Mouse (Mus musculus) stomach, embryonic 16.5 days (tissue): ENCODE results near the gene Snapc4. TPM values are rescaled to one million over a fixed set of nuclear protein-coding genes. Genes with fewer than 3 reads are reported as not detected.

Source experiments
- ATAC-seq: fragments of 200-750 bp; cut with Nextera tagmentation; 2 replicates; pipeline ENCODE4 v1.8.0; 2017; ENCODE audit warnings: moderate number of reproducible peaks, moderate TSS enrichment; ENCODE audit not compliant: insufficient read depth, low FRiP score
- H3K27ac ChIP-seq: fragments of 300-500 bp; sonication (generic); 2 replicates; pipeline ENCODE4 v1.5.1; 2014; ENCODE audit warnings: low read length
- H3K27me3 ChIP-seq: fragments of 300-500 bp; sonication (generic); 2 replicates; pipeline ENCODE4 v1.6.1; 2014; ENCODE audit warnings: low read length, control low read depth, mixed read lengths; ENCODE audit not compliant: control insufficient read depth, insufficient read depth
- H3K36me3 ChIP-seq: fragments of 300-500 bp; sonication (generic); 2 replicates; pipeline ENCODE4 v1.6.1; 2014; ENCODE audit warnings: low read length; ENCODE audit not compliant: control insufficient read depth, insufficient read depth
- H3K4me1 ChIP-seq: fragments of 300-500 bp; sonication (generic); 2 replicates; pipeline ENCODE4 v1.6.1; 2014; ENCODE audit warnings: low read length, control low read depth, mixed read lengths; ENCODE audit not compliant: control insufficient read depth, insufficient read depth
- H3K4me2 ChIP-seq: fragments of 300-500 bp; sonication (generic); 2 replicates; pipeline ENCODE4 v1.6.1; 2014; ENCODE audit warnings: low read depth, low read length, mixed read lengths
- H3K4me3 ChIP-seq: fragments of 300-500 bp; sonication (generic); replicated peaks from 2 replicates; pipeline ENCODE4 v1.5.1; 2014; ENCODE audit warnings: mild to moderate bottlenecking, low read length
- H3K9ac ChIP-seq: fragments of 300-500 bp; sonication (generic); 2 replicates; pipeline ENCODE4 v1.6.1; 2014; ENCODE audit warnings: low read length
- H3K9me3 ChIP-seq: fragments of 300-500 bp; sonication (generic); replicated peaks from 2 replicates; pipeline ENCODE4 v1.6.1; 2016; ENCODE audit warnings: low read length, control low read depth; ENCODE audit not compliant: control insufficient read depth
- WGBS: fragments of 180-500 bp; shearing (Covaris S2); extraction: QIAGEN DNeasy Blood & Tissue Kit; methylation state at CpG from one replicate; pipeline ENCODE4 v1.1.7; 2014; 5-methylcytosine and 5-hydroxymethylcytosine counted together
- polyA plus RNA-seq: library from polyadenylated mRNA; unstranded; fragments of >200 nt; fragmentation: Nextera tagmentation; extraction: Ambion mirVana; gene quantifications from 2 replicates; pipeline ENCODE4 v1.2.1, GENCODE M21; 2015

Gene Snapc4
- 25.8 and 26.1 TPM in 2 replicates for polyA plus RNA-seq

DNA sequence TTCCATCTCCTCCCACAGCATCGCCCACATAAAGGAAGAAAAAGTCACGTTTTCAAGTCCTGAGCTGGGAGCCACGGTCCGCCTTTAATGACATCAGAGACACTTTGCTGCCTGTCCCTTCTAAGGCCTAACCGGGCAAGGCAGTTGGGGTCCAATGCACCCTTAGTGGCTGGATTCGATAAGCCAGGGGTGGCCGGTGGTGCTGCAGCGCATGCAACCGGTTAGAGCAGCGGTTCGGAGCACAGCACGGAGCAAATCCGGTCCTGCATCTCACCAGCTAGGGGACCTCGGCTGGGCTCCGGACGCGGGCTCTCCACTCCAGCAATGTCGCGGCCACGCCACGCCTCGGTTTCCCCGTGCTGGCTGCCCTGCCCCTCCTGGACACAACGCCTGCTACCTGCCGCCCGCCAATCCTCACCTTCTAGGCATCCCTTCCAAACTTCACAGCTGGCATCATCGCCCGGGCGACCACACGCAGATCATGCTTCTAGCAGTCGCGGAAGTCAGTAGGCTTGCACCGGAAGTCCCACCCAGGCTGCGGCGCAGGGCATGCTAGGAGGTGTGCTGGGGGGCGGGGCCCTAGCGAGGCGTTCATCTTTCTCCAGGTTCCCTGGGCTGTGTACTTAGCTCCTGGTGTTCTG, at the start of gene Snapc4:
Gene Snapc4 (minus strand): TSS at position 523 of the 641 bp plus-strand sequence.
- H3K9me3 ChIP-seq: no peaks in the 10 kb centered on the region
- no peaks in the 10 kb centered on the region for H3K27me3 ChIP-seq
- H3K27ac ChIP-seq: peak within 1 kb of the TSS; percentile 47; the same call in 1 of the 2 replicates
- under 1% methylated on average over 38 of the region's 38 CpGs for WGBS
- peak within 1 kb of the TSS; percentile 93 for H3K4me2 ChIP-seq
- peak within 1 kb of the TSS; percentile 86 for H3K9ac ChIP-seq
- 0 out of 2 replicates have a peak, but pooled peaks cover 9% of the 10 kb centered on the region for H3K36me3 ChIP-seq
- peak; percentile 95 for ATAC-seq
- H3K4me3 ChIP-seq: peak within 1 kb of the TSS; percentile 87
- no peaks in the 10 kb centered on the region; the same call in 1 of the 2 replicates for H3K4me1 ChIP-seq

DNA sequence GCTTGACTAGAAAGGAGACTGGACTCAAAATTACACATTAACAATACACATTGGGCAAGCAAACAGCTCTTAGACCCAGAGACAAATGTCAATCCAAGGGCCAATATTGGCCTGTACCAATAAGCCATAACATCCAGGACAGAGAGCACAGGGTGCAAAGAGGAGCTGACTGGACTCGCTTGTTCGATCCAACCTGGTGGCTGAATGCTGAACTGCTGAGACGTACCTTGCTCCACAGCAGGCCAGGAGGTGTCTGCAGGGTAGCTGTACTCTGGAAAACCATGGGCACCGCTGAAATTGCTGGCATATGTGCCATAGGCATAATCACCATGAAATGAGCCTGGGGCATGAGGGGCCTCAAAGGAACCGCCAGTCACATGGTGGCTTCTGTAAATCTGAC, 49.4 kb upstream of the Snapc4 start:
- H3K4me2 ChIP-seq: no peak overlapping the region
- no peaks in the 10 kb centered on the region for H3K4me1 ChIP-seq
- H3K4me3 ChIP-seq: no peak overlapping the region
- no peak overlapping the region for H3K9ac ChIP-seq
- no peak overlapping the region for H3K27ac ChIP-seq
- H3K36me3 ChIP-seq: peaks cover 45% of the 10 kb centered on the region
- WGBS: 93% methylated on average over 5 of the region's 5 CpGs
- H3K27me3 ChIP-seq: no peaks in the 10 kb centered on the region
- ATAC-seq: no peak
- no peaks in the 10 kb centered on the region for H3K9me3 ChIP-seq

DNA sequence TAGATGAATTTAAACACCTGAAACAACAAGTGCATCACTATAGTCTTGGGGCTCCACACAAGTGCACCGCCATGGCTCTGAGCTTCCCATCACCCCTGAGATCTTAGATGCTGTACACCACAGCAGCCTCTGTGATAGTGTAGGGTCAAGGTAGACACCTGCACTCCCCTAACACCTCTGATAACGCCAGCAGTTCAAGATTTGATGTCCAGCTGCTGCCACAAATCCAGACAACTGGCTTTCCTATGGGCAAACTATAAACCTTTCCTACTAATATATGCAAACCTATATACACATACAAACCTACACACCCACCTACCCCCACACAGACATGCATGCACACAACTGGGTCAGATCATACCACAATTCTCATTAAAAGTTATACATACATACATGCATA, 44.1 kb upstream of the Snapc4 start:
- Histone ChIP-seq H3K27ac (no peak overlapping the region), H3K9ac (no peak overlapping the region), H3K36me3 (peaks cover 49% of the 10 kb centered on the region), H3K4me1 (no peaks in the 10 kb centered on the region), H3K4me2 (no peak overlapping the region), H3K9me3 (no peaks in the 10 kb centered on the region), H3K27me3 (no peaks in the 10 kb centered on the region), H3K4me3 (no peak overlapping the region)
- WGBS: 92% methylated on average over 2 of the region's 2 CpGs
- no peak for ATAC-seq

DNA sequence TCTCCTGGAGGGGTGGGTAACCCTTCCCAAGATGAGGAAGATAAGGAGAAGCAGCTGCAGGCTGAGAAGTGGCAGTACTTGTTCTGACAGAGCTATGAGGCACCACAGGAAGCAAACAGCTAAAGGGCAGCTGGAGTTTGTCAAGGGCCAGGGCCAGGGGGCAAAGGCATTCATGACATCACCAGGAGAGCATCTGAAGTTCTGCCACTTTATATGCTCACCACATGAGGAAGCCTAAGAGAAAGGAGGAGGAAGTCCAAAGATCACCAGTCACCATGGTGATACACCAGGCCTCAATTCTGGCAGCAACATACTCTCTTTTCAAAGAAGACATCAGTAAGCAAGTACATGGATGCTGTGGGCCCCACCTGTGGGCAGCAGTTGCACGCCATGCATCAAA, 42.6 kb upstream of the Snapc4 start:
- Histone ChIP-seq H3K9me3 (no peaks in the 10 kb centered on the region), H3K4me2 (no peak overlapping the region), H3K4me3 (no peak overlapping the region), H3K9ac (no peak overlapping the region), H3K27me3 (no peaks in the 10 kb centered on the region), H3K27ac (no peak overlapping the region), H3K36me3 (peaks cover 42% of the 10 kb centered on the region), H3K4me1 (no peaks in the 10 kb centered on the region)
- no peak for ATAC-seq
- 84% methylated on average over 1 of the region's 1 CpGs for WGBS

DNA sequence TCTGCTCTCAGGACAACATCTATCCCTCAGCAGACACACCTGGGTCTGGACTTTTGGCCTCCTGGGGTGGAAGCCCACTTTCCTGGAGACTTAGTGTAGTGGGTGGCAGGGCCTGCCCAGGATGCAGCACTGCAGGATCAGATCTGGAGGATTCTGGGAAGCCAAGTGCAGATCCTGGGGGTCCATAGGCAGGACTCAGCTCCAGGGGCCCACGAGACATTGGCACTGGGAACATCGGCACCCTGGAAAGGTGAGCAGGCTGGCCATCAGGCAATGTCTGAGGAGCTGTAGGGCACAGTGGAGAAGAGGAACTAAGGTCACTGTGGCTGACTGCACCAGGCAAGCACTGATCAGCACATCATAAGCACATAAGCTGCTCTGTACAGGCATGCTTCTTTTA, 41.5 kb upstream of the Snapc4 start:
- no peak overlapping the region for H3K27ac ChIP-seq
- no peak overlapping the region for H3K4me2 ChIP-seq
- peaks cover 42% of the 10 kb centered on the region for H3K36me3 ChIP-seq
- H3K9me3 ChIP-seq: no peaks in the 10 kb centered on the region
- H3K9ac ChIP-seq: no peak overlapping the region
- no peaks in the 10 kb centered on the region for H3K4me1 ChIP-seq
- WGBS: 94% methylated on average over 2 of the region's 2 CpGs
- no peak for ATAC-seq
- no peak overlapping the region for H3K4me3 ChIP-seq
- no peaks in the 10 kb centered on the region for H3K27me3 ChIP-seq

DNA sequence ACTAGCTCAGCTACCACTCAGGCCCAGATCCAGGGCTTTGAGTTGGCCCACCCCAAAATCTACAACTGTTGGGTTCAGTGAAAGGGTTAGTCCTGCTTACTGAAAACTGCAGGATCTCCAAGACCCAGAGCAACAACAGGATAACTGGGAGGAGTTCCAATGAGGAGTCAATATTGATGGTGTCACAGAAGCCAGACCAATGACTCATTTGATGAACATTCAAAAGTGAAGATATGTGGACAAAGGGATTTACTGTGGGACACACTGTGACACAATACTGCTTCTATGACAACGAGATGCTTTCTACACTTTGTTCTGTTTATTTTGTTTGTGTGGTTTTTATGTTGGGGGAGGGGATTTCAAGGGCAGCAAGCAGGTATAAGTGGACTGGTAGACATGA, 37.7 kb upstream of the Snapc4 start:
- no peak overlapping the region for H3K4me2 ChIP-seq
- H3K9me3 ChIP-seq: no peaks in the 10 kb centered on the region
- no peak overlapping the region for H3K9ac ChIP-seq
- H3K4me3 ChIP-seq: no peak overlapping the region
- H3K4me1 ChIP-seq: no peaks in the 10 kb centered on the region
- H3K36me3 ChIP-seq: peaks cover 24% of the 10 kb centered on the region
- 95% methylated on average over 1 of the region's 1 CpGs for WGBS
- H3K27me3 ChIP-seq: no peaks in the 10 kb centered on the region
- H3K27ac ChIP-seq: no peak overlapping the region
- no peak for ATAC-seq

DNA sequence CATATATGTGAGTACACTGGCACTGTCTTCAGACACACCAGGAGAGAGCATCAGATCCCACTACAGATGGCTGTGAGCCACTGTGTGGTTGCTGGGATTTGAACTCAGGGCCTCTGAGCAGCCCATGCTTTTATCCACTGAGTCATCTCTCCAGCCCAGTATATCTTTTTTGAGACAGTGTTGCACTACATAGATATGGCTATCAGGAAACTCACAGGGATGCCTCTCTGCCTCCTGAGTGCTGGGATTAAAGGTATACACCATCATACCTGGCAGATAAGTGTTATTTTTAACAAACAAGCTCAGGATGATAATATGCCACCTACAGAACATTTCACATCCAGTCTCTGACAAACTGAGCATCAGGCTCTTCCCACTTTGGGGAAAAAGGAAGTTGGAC, 36.6 kb upstream of the Snapc4 start:
- Histone ChIP-seq H3K36me3 (peaks cover 23% of the 10 kb centered on the region), H3K9ac (no peak overlapping the region)
- no peak for ATAC-seq

DNA sequence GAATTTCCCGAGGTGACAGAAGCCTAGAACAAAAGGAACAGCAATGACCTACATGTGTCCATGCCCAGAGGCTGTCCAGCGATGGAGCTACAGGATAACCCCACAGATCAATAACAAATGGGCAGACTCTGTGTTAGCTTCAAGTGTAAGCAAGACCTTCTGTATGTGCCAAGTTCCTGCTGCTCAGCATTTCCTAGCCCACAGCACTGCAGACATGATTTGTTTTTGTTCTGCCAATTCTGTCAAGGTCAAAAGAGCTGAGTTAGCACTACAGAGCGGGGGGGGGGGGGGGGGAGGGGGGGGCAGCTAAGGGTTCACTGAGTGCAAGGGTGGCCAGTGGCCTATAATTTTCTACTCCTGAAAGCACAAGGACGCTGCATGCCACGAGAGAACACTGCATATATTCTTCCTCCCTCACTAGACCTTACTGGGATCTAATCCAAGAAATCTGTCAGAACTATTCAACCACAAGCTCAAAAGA, 30.5 kb upstream of the Snapc4 start:
- peaks cover 21% of the 10 kb centered on the region for H3K4me1 ChIP-seq
- no peaks in the 10 kb centered on the region for H3K9me3 ChIP-seq
- no peaks in the 10 kb centered on the region for H3K27me3 ChIP-seq
- H3K27ac ChIP-seq: no peak overlapping the region
- no peak for ATAC-seq
- no peak overlapping the region for H3K4me2 ChIP-seq
- 65% methylated on average over 4 of the region's 5 CpGs for WGBS
- H3K4me3 ChIP-seq: no peak overlapping the region
- H3K9ac ChIP-seq: no peak overlapping the region
- H3K36me3 ChIP-seq: peaks cover 5% of the 10 kb centered on the region; the same call in 1 of the 2 replicates

More for the DNA sequence above, 36.6 kb upstream of the Snapc4 start:
- H3K27me3 ChIP-seq: no peaks in the 10 kb centered on the region
- H3K9me3 ChIP-seq: no peaks in the 10 kb centered on the region
- H3K4me1 ChIP-seq: no peaks in the 10 kb centered on the region
- no peak overlapping the region for H3K4me3 ChIP-seq
- H3K27ac ChIP-seq: no peak overlapping the region
- no peak overlapping the region for H3K4me2 ChIP-seq

DNA sequence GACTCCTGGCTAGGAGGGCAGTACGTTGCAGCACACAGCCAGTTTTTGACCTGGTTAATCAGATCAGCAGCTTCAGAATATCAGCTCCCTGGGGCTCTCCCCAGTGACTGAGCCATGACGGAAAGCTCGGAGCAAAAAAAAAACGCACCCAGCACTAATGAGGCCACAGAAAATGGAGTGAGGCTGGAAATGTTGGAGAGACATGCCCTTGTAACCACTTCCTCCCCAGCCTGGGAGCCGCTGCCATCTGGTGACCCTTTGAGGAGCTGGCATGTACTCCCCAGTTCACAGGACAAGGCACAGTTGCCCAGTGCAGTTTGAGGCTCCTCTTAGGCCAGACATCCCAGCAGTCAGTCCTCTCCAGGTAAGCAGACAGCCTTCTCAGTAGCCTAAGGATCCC, 29.6 kb upstream of the Snapc4 start:
- H3K4me3 ChIP-seq: no peak overlapping the region
- no peak overlapping the region for H3K9ac ChIP-seq
- H3K4me1 ChIP-seq: peaks cover 21% of the 10 kb centered on the region
- no peak overlapping the region for H3K27ac ChIP-seq
- H3K36me3 ChIP-seq: peaks cover under 1% of the 10 kb centered on the region; the same call in 1 of the 2 replicates
- H3K9me3 ChIP-seq: no peaks in the 10 kb centered on the region
- 69% methylated on average over 5 of the region's 5 CpGs for WGBS
- ATAC-seq: no peak
- H3K27me3 ChIP-seq: no peaks in the 10 kb centered on the region
- no peak overlapping the region for H3K4me2 ChIP-seq
